26 mouse cellular contexts compared by ENCODE assay signal in genomic region chr4:116451553-116451952, GRCm38 (mm10). TPM values are rescaled to one million over a fixed set of nuclear protein-coding genes. Genes with fewer than 3 reads are reported as not detected.
DNase-seq lines count a peak whose midpoint lies in the region; ATAC-seq and TF ChIP-seq lines count a peak whose summit lies in the region.
"Had no signal": no experiment of that assay in that cellular context is flagged by ENCODE, and none has a peak within 500 bp of the region (broad histone marks: within the 10 kb centered on the region; RNA-seq: fewer than 3 reads in every experiment).

No protein-coding gene starts in this region.

- no peak for TF ChIP-seq CTCF in stomach, postnatal 0 days (IDR thresholded peaks at IDR 0.05; ENCODE audit: low read depth)

- H3K27ac ChIP-seq in stomach, postnatal 0 days (replicated peaks), result no peak overlapping the region
- H3K27ac ChIP-seq in hindbrain, embryonic 10.5 days, result no peak overlapping the region
- no peak overlapping the region for H3K27ac ChIP-seq in kidney, embryonic 15.5 days
- H3K27ac ChIP-seq: embryonic facial prominence, embryonic 13.5 days; embryonic facial prominence, embryonic 15.5 days; forebrain, embryonic 10.5 days; forebrain, embryonic 12.5 days had no signal

- H3K9ac ChIP-seq in stomach, postnatal 0 days (ENCODE audit: low read length), result no peak overlapping the region
- no peak overlapping the region for H3K9ac ChIP-seq in kidney, embryonic 15.5 days
- H3K9ac ChIP-seq: embryonic facial prominence, embryonic 13.5 days; embryonic facial prominence, embryonic 15.5 days; forebrain, embryonic 12.5 days had no signal

- H3K4me2 ChIP-seq in stomach, postnatal 0 days (replicated peaks; ENCODE audit: low read depth), result no peak overlapping the region
- H3K4me2 ChIP-seq in kidney, embryonic 15.5 days, result no peak overlapping the region
- H3K4me2 ChIP-seq: embryonic facial prominence, embryonic 13.5 days; embryonic facial prominence, embryonic 15.5 days; forebrain, embryonic 12.5 days had no signal

- H3K4me3 ChIP-seq in stomach, postnatal 0 days (ENCODE audit: low read depth, low read length), result no peak overlapping the region
- H3K4me3 ChIP-seq in hindbrain, embryonic 10.5 days, result no peak overlapping the region
- no peak overlapping the region for H3K4me3 ChIP-seq in kidney, embryonic 15.5 days (replicated peaks)
- H3K4me3 ChIP-seq: embryonic facial prominence, embryonic 13.5 days; embryonic facial prominence, embryonic 15.5 days; erythroblast, embryonic 14.5 days; forebrain, embryonic 10.5 days; forebrain, embryonic 12.5 days had no signal

- no peaks in the 10 kb centered on the region for H3K27me3 ChIP-seq in stomach, postnatal 0 days (ENCODE audit: control insufficient read depth, insufficient read depth, low read length)
- no peaks in the 10 kb centered on the region for H3K27me3 ChIP-seq in hindbrain, embryonic 10.5 days (ENCODE audit: insufficient read depth, poor library complexity, severe bottlenecking)
- H3K27me3 ChIP-seq in kidney, embryonic 15.5 days, result no peaks in the 10 kb centered on the region
- H3K27me3 ChIP-seq: CH12.LX; embryonic facial prominence, embryonic 13.5 days; embryonic facial prominence, embryonic 15.5 days; forebrain, embryonic 12.5 days had no signal

- H3K4me1 ChIP-seq in stomach, postnatal 0 days (replicated peaks; ENCODE audit: control insufficient read depth, insufficient read depth), result no peaks in the 10 kb centered on the region
- no peaks in the 10 kb centered on the region for H3K4me1 ChIP-seq in hindbrain, embryonic 10.5 days (replicated peaks)
- H3K4me1 ChIP-seq in kidney, embryonic 15.5 days, result no peaks in the 10 kb centered on the region
- H3K4me1 ChIP-seq: embryonic facial prominence, embryonic 13.5 days; embryonic facial prominence, embryonic 15.5 days; forebrain, embryonic 10.5 days; forebrain, embryonic 12.5 days had no signal

- no peaks in the 10 kb centered on the region for H3K36me3 ChIP-seq in stomach, postnatal 0 days (ENCODE audit: control insufficient read depth, insufficient read depth, low read length)
- H3K36me3 ChIP-seq in hindbrain, embryonic 10.5 days, result peaks cover 10% of the 10 kb centered on the region
- no peaks in the 10 kb centered on the region for H3K36me3 ChIP-seq in kidney, embryonic 15.5 days
- H3K36me3 ChIP-seq: embryonic facial prominence, embryonic 15.5 days; forebrain, embryonic 12.5 days had no signal

- ATAC-seq in stomach, postnatal 0 days (ENCODE audit: low FRiP score, low TSS enrichment), result peak; percentile 69
- no peak for ATAC-seq in kidney, embryonic 15.5 days (replicated peaks; ENCODE audit: low FRiP score)
- ATAC-seq: CD4-positive, CD25-positive, alpha-beta regulatory T cell, adult 4 months; forebrain, embryonic 14.5 days; forebrain, embryonic 16.5 days had no signal

- peak; percentile 60 for DNase-seq in 3T3-L1 (ENCODE audit: low read depth, low spot score)
- DNase-seq in NIH3T3 (ENCODE audit: low read depth), result peak; percentile 26
- DNase-seq in stomach, postnatal 0 days (ENCODE audit: low spot score), result no peak
- no peak for DNase-seq in hindbrain, embryonic 10.5 days (ENCODE audit: low spot score)
- DNase-seq: adrenal gland, adult 2 months; adrenal gland, postnatal 10 days; adrenal gland, postnatal 25 days; B cell, adult 2 months; cerebellum, adult 11 months; cerebellum, adult 18-20 months; cerebellum, adult 8-10 months; cerebellum, adult 9-11 months; cerebellum, postnatal 14 days; cerebellum, postnatal 36 days; embryo, embryonic 11 days had no signal

- no peaks in the 10 kb centered on the region for H3K9me3 ChIP-seq in stomach, postnatal 0 days (ENCODE audit: control insufficient read depth, low read length)
- H3K9me3 ChIP-seq in hindbrain, embryonic 10.5 days, result no peaks in the 10 kb centered on the region
- H3K9me3 ChIP-seq in kidney, embryonic 15.5 days (replicated peaks), result no peaks in the 10 kb centered on the region
- H3K9me3 ChIP-seq: embryonic facial prominence, embryonic 13.5 days; embryonic facial prominence, embryonic 15.5 days; forebrain, embryonic 10.5 days; forebrain, embryonic 12.5 days; G1E had no signal

- TF ChIP-seq EP300 in stomach, postnatal 0 days (optimal IDR thresholded peaks at IDR 0.05), result no peak

RNA-seq across cellular contexts. Expression of gene Mast2, which starts 12.4 kb away (rescaled TPM):
- polyA plus RNA-seq in stomach, postnatal 0 days (2015; fragmentation: Nextera tagmentation; extraction: Ambion mirVana), result 5.0 and 5.1 TPM in 2 replicates
- polyA plus RNA-seq in hindbrain, embryonic 10.5 days (2016; fragmentation: Nextera tagmentation; extraction: Ambion mirVana), result 17.6 and 19.5 TPM in 2 replicates
- 12.7 and 14.4 TPM in 2 replicates for polyA plus RNA-seq in kidney, embryonic 15.5 days (2015; fragmentation: Nextera tagmentation; extraction: Ambion mirVana)

RNA-seq across cellular contexts. Expression of gene Ipp, which starts 55.8 kb away (rescaled TPM):
- 8.2 and 8.4 TPM in 2 replicates for polyA plus RNA-seq in stomach, postnatal 0 days (2015; fragmentation: Nextera tagmentation; extraction: Ambion mirVana)
- 12.5 and 17.5 TPM in 2 replicates for polyA plus RNA-seq in hindbrain, embryonic 10.5 days (2016; fragmentation: Nextera tagmentation; extraction: Ambion mirVana)
- 17.0 and 17.3 TPM in 2 replicates for polyA plus RNA-seq in kidney, embryonic 15.5 days (2015; fragmentation: Nextera tagmentation; extraction: Ambion mirVana)

Comparison
In these comparisons a context has a peak if more than half of its experiments do, and no peak if none do; other contexts are left out.
1. DNase-seq: peak in 3T3-L1 (single experiment) and NIH3T3 (single experiment); none in stomach, postnatal 0 days (single experiment) and hindbrain, embryonic 10.5 days (single experiment).